Mouse (Mus musculus) megakaryocyte, embryonic 14.5 days (primary cell): ENCODE measurements at regions not wholly inside any gene's neighbourhood (a gene's known extent, or its start where the extent isn't known, plus 50 kb on each side); places are given as distances from the start of the nearest gene placed in this dataset.
A peak's percentile ranks its signal among the peaks of the same experiment; 100 is the strongest.

Source experiments
- H3K27me3 ChIP-seq: replicated peaks from 2 replicates; pipeline ENCODE3; 2012; ENCODE audit warnings: inconsistent platforms
- H3K36me3 ChIP-seq: replicated peaks from 2 replicates; pipeline ENCODE3; 2012; ENCODE audit warnings: low read length, inconsistent platforms, mixed read lengths
- H3K4me1 ChIP-seq: 2 replicates; pipeline ENCODE4 v1.6.1; 2012; ENCODE audit warnings: inconsistent platforms
- H3K4me3 ChIP-seq: replicated peaks from 2 replicates; pipeline ENCODE3; 2012; ENCODE audit warnings: moderate library complexity, mild to moderate bottlenecking, inconsistent platforms
- H3K9me3 ChIP-seq: 2 replicates; pipeline ENCODE4 v1.6.1; 2012; ENCODE audit warnings: inconsistent platforms
- FLI1 ChIP-seq: IDR thresholded peaks from 2 replicates; pipeline ENCODE4 v1.6.1; 2012; ENCODE audit warnings: low read length, inconsistent platforms, mixed read lengths
- GATA1 ChIP-seq: IDR thresholded peaks from 3 replicates; pipeline ENCODE4 v1.6.1; 2012; ENCODE audit warnings: mixed read lengths, low read length, inconsistent platforms, borderline replicate concordance

DNA sequence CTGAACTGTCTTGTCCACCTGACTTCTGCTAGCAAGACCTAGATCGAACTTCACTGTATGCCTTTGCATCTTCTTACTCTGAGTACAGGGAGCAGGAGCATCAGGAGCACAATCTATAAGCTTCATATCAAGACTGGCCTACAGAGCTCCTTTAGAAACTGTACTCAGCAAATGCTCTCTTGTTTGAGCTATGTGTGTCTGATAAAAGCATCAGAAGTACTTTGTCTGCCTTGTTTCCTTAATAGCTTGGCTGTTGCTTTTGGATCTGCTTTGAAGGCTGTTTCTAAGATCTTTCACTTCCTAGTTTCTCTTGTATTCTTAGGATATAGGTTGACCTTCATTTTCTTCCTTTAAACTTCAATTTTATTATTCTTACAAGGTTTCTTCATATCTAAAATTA, 175.3 kb upstream of the Cypt12 start:
- Histone ChIP-seq H3K27me3 (no peaks in the 10 kb centered on the region), H3K36me3 (no peaks in the 10 kb centered on the region), H3K4me3 (no peak overlapping the region), H3K9me3 (no peaks in the 10 kb centered on the region), H3K4me1 (no peaks in the 10 kb centered on the region)
- TF ChIP-seq GATA1, result no peak
- no peak for TF ChIP-seq FLI1

GRCm38 (mm10) chr3:17779152-17779551, 169.1 kb upstream of the Cypt12 start:
- no peaks in the 10 kb centered on the region for H3K4me1 ChIP-seq
- no peak for TF ChIP-seq GATA1
- TF ChIP-seq FLI1, result no peak
- H3K4me3 ChIP-seq, result no peak overlapping the region
- no peaks in the 10 kb centered on the region for H3K36me3 ChIP-seq
- H3K9me3 ChIP-seq, result no peaks in the 10 kb centered on the region
- H3K27me3 ChIP-seq, result no peaks in the 10 kb centered on the region

GRCm38 (mm10) chr3:17784076-17784475, 164.1 kb upstream of the Cypt12 start:
- Histone ChIP-seq H3K4me3 (no peak overlapping the region), H3K27me3 (peaks cover 41% of the 10 kb centered on the region), H3K36me3 (no peaks in the 10 kb centered on the region), H3K9me3 (peaks cover 14% of the 10 kb centered on the region), H3K4me1 (peaks cover 12% of the 10 kb centered on the region)
- TF ChIP-seq GATA1 (no peak), FLI1 (no peak)

GRCm38 (mm10) chr3:17784587-17784986, 163.6 kb upstream of the Cypt12 start:
- Histone ChIP-seq H3K4me3 (no peak overlapping the region), H3K4me1 (peaks cover 12% of the 10 kb centered on the region), H3K27me3 (peaks cover 45% of the 10 kb centered on the region), H3K9me3 (peaks cover 14% of the 10 kb centered on the region), H3K36me3 (no peaks in the 10 kb centered on the region)
- TF ChIP-seq GATA1, result no peak
- no peak for TF ChIP-seq FLI1

- TF ChIP-seq FLI1, result no peak
- TF ChIP-seq GATA1, result no peak
- peaks cover 51% of the 10 kb centered on the region for H3K27me3 ChIP-seq
- H3K4me3 ChIP-seq, result peak overlapping the region; percentile 73
- H3K4me1 ChIP-seq, result peaks cover 15% of the 10 kb centered on the region
- no peaks in the 10 kb centered on the region for H3K36me3 ChIP-seq
- peaks cover 14% of the 10 kb centered on the region for H3K9me3 ChIP-seq
These were observed 162.8 kb upstream of the Cypt12 start for GRCm38 (mm10) chr3:17785106-17786022.

- H3K4me3 ChIP-seq, result peak overlapping the region; percentile 73
- no peak for TF ChIP-seq GATA1
- no peak for TF ChIP-seq FLI1
These were observed 162.0 kb upstream of the Cypt12 start for GRCm38 (mm10) chr3:17786023-17786720.

GRCm38 (mm10) chr3:17786721-17787442, 161.3 kb upstream of the Cypt12 start:
- Histone ChIP-seq H3K4me1 (peaks cover 17% of the 10 kb centered on the region), H3K36me3 (no peaks in the 10 kb centered on the region), H3K4me3 (peak overlapping the region; percentile 73), H3K9me3 (peaks cover 14% of the 10 kb centered on the region), H3K27me3 (peaks cover 60% of the 10 kb centered on the region)
- TF ChIP-seq GATA1 (no peak), FLI1 (no peak)

More at GRCm38 (mm10) chr3:17786023-17786720, 162.0 kb upstream of the Cypt12 start:
- Histone ChIP-seq H3K4me1 (peaks cover 17% of the 10 kb centered on the region), H3K36me3 (no peaks in the 10 kb centered on the region), H3K27me3 (peaks cover 57% of the 10 kb centered on the region), H3K9me3 (peaks cover 14% of the 10 kb centered on the region)

- Histone ChIP-seq H3K4me3 (peak overlapping the region; percentile 44), H3K36me3 (no peaks in the 10 kb centered on the region), H3K27me3 (peaks cover 63% of the 10 kb centered on the region), H3K4me1 (peaks cover 17% of the 10 kb centered on the region), H3K9me3 (peaks cover 14% of the 10 kb centered on the region)
- TF ChIP-seq GATA1 (no peak), FLI1 (no peak)
These were observed 160.5 kb upstream of the Cypt12 start for GRCm38 (mm10) chr3:17787443-17788333.

- H3K9me3 ChIP-seq, result peaks cover 15% of the 10 kb centered on the region
- H3K4me1 ChIP-seq, result peaks cover 17% of the 10 kb centered on the region
- H3K36me3 ChIP-seq, result no peaks in the 10 kb centered on the region
- no peak overlapping the region for H3K4me3 ChIP-seq
- TF ChIP-seq GATA1 (no peak), FLI1 (no peak)
- peaks cover 66% of the 10 kb centered on the region for H3K27me3 ChIP-seq
These were observed 159.9 kb upstream of the Cypt12 start for GRCm38 (mm10) chr3:17788334-17788720.
